In the genomic region with DNA sequence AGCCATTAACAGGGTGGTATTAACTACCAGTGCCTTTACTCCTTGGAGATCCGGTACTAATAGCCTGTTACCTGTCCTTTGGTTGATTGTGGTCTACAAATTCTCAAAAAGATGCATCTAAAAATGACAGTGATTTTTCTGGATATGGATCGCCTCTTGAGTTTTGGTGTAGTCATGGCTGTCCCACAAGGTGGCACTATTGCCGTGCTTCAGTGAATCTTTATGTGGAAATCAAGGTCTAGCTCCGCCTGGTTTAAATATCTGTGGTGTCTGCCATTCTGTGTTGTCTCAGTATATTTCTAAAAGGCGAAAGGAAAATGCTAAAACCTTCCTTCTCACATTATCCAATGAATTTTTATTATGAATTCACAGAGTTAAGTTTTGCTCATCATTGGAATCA, we compare ENCODE assay signal across 8 mouse cellular contexts.
A peak's percentile ranks its signal among the peaks of the same experiment; 100 is the strongest.
DNase-seq lines count a peak whose midpoint lies in the region; ATAC-seq and TF ChIP-seq lines count a peak whose summit lies in the region.

No protein-coding gene starts in this region.

- ATAC-seq in forebrain, postnatal 0 days, result peak; percentile 53; the same call in 1 of the 2 replicates
- ATAC-seq in forebrain, embryonic 16.5 days, result no peak

- no peaks in the 10 kb centered on the region for H3K27me3 ChIP-seq in forebrain, postnatal 0 days (ENCODE audit: insufficient read depth, low read length)
- H3K27me3 ChIP-seq in forebrain, embryonic 16.5 days (replicated peaks; ENCODE audit: control insufficient read depth, insufficient read depth, low read length), result no peaks in the 10 kb centered on the region

- no peak overlapping the region for H3K4me3 ChIP-seq in forebrain, postnatal 0 days (ENCODE audit: low read depth, low read length)
- H3K4me3 ChIP-seq in forebrain, embryonic 16.5 days (replicated peaks; ENCODE audit: low read length), result no peak overlapping the region

- peak; percentile 88 for TF ChIP-seq CTCF in forebrain, postnatal 0 days (IDR thresholded peaks at IDR 0.05; ENCODE audit: low read depth)

- no peak overlapping the region for H3K9ac ChIP-seq in forebrain, postnatal 0 days
- no peak overlapping the region for H3K9ac ChIP-seq in forebrain, embryonic 16.5 days (replicated peaks; ENCODE audit: low read depth, low read length)

- 34% methylated on average over 5 of the region's 5 CpGs for WGBS in forebrain, postnatal 0 days
- 39% methylated on average over 5 of the region's 5 CpGs for WGBS in forebrain, embryonic 16.5 days

- no peak overlapping the region for H3K4me2 ChIP-seq in forebrain, postnatal 0 days (ENCODE audit: low read depth)
- H3K4me2 ChIP-seq in forebrain, embryonic 16.5 days (ENCODE audit: low read length), result no peak overlapping the region

- DNase-seq in forebrain, postnatal 0 days, result peak; percentile 86
- peak; percentile 70 for DNase-seq in 3T3-L1 (ENCODE audit: low read depth, low spot score)
- peak; percentile 45 to 62 for DNase-seq in adrenal gland, postnatal 36 days
- peak; percentile 50 for DNase-seq in gastrocnemius, postnatal 10 days
- peak; percentile 62 to 77 for DNase-seq in left cerebral cortex, postnatal 25 days (ENCODE audit: low spot score in 2 of 2)
- DNase-seq in right cerebral cortex, postnatal 4 days, result peak; percentile 65
- DNase-seq in natural killer cell, adult 2 months (ENCODE audit: low spot score in 2 of 2), result no peak

- no peaks in the 10 kb centered on the region for H3K36me3 ChIP-seq in forebrain, postnatal 0 days (ENCODE audit: insufficient read depth)
- H3K36me3 ChIP-seq in forebrain, embryonic 16.5 days (ENCODE audit: control insufficient read depth, insufficient read depth), result no peaks in the 10 kb centered on the region

- no peaks in the 10 kb centered on the region; the same call in none of the 2 replicates for H3K4me1 ChIP-seq in forebrain, postnatal 0 days (ENCODE audit: insufficient read depth)
- peaks cover 15% of the 10 kb centered on the region for H3K4me1 ChIP-seq in forebrain, embryonic 16.5 days (replicated peaks; ENCODE audit: control insufficient read depth, insufficient read depth, low read length)

- intact Hi-C loops in left cerebral cortex, postnatal 25 days (cut with DNase I), result loop anchor here (2.0 to 5.0 kb wide), 3 partner anchors 61 to 211 kb away; no protein-coding TSS in a partner anchor

- H3K9me3 ChIP-seq in forebrain, postnatal 0 days (ENCODE audit: low read length), result no peaks in the 10 kb centered on the region
- H3K9me3 ChIP-seq in forebrain, embryonic 16.5 days (ENCODE audit: control insufficient read depth, low read length), result no peaks in the 10 kb centered on the region

- H3K27ac ChIP-seq in forebrain, postnatal 0 days (ENCODE audit: low read depth, low read length), result no peak overlapping the region
- H3K27ac ChIP-seq in forebrain, embryonic 16.5 days (ENCODE audit: low read length), result no peak overlapping the region

Comparison
In these comparisons a context has a peak if more than half of its experiments do, and no peak if none do; other contexts are left out.
1. DNase-seq: peak in forebrain, postnatal 0 days (single experiment), 3T3-L1 (single experiment), adrenal gland, postnatal 36 days (2 of 2), gastrocnemius, postnatal 10 days (single experiment), left cerebral cortex, postnatal 25 days (2 of 2) and right cerebral cortex, postnatal 4 days (single experiment); none in natural killer cell, adult 2 months (0 of 2).